11 mouse cellular contexts compared by ENCODE assay signal in genomic region chr8:107671471-107671870, GRCm38 (mm10).
DNase-seq lines count a peak whose midpoint lies in the region; ATAC-seq lines count a peak whose summit lies in the region.
"Had no signal": no experiment of that assay in that cellular context is flagged by ENCODE, and none has a peak within 500 bp of the region (broad histone marks: within the 10 kb centered on the region; RNA-seq: fewer than 3 reads in every experiment).

No protein-coding gene starts in this region.

- 53% methylated on average over 8 of the region's 8 CpGs for WGBS in hindbrain, embryonic 11.5 days
- WGBS in hindbrain, embryonic 10.5 days, result 60% methylated on average over 8 of the region's 8 CpGs
- WGBS in forebrain, embryonic 15.5 days, result 22% methylated on average over 8 of the region's 8 CpGs
- WGBS in midbrain, embryonic 15.5 days, result 30% methylated on average over 8 of the region's 8 CpGs

- H3K4me1 ChIP-seq in hindbrain, embryonic 11.5 days (replicated peaks; ENCODE audit: control insufficient read depth, insufficient read depth, low read length), result no peaks in the 10 kb centered on the region
- H3K4me1 ChIP-seq in hindbrain, embryonic 10.5 days (replicated peaks), result 0 out of 2 replicates have a peak, but pooled peaks cover 3% of the 10 kb centered on the region
- H3K4me1 ChIP-seq in forebrain, embryonic 15.5 days, result peaks cover 12% of the 10 kb centered on the region
- H3K4me1 ChIP-seq in midbrain, embryonic 15.5 days, result peaks cover 10% of the 10 kb centered on the region
- H3K4me1 ChIP-seq: heart, embryonic 13.5 days had no signal

- H3K27me3 ChIP-seq in hindbrain, embryonic 11.5 days (ENCODE audit: control insufficient read depth, insufficient read depth, low read length), result no peaks in the 10 kb centered on the region
- H3K27me3 ChIP-seq in hindbrain, embryonic 10.5 days (ENCODE audit: insufficient read depth, poor library complexity, severe bottlenecking), result no peaks in the 10 kb centered on the region
- H3K27me3 ChIP-seq in forebrain, embryonic 15.5 days, result no peaks in the 10 kb centered on the region
- H3K27me3 ChIP-seq in midbrain, embryonic 15.5 days (replicated peaks), result no peaks in the 10 kb centered on the region
- H3K27me3 ChIP-seq: heart, embryonic 13.5 days had no signal

- H3K9ac ChIP-seq in hindbrain, embryonic 11.5 days (ENCODE audit: low read depth, low read length), result no peak overlapping the region
- H3K9ac ChIP-seq in forebrain, embryonic 15.5 days (replicated peaks), result no peak overlapping the region
- no peak overlapping the region for H3K9ac ChIP-seq in midbrain, embryonic 15.5 days
- H3K9ac ChIP-seq: heart, embryonic 13.5 days had no signal

- no peak overlapping the region for H3K27ac ChIP-seq in hindbrain, embryonic 11.5 days (ENCODE audit: low read depth, low read length)
- H3K27ac ChIP-seq in hindbrain, embryonic 10.5 days, result no peak overlapping the region
- H3K27ac ChIP-seq in forebrain, embryonic 15.5 days (replicated peaks), result no peak overlapping the region
- H3K27ac ChIP-seq in midbrain, embryonic 15.5 days, result 0 out of 2 replicates have a peak overlapping the region, but pooled peaks have one; percentile 38
- H3K27ac ChIP-seq: heart, embryonic 13.5 days had no signal

- DNase-seq in hindbrain, embryonic 11.5 days (ENCODE audit: low spot score), result peak; percentile 29
- no peak for DNase-seq in hindbrain, embryonic 10.5 days (ENCODE audit: low spot score)
- DNase-seq in brain, adult 2 months (ENCODE audit: low read depth, low spot score), result peak; percentile 13
- DNase-seq in adrenal gland, postnatal 36 days, result no peak
- DNase-seq in frontal cortex, adult 2 months (ENCODE audit: extremely low spot score in 1 of 2, low spot score in 1 of 2), result no peak
- no peak for DNase-seq in right cerebral cortex, postnatal 4 days
- DNase-seq: lung, adult 2 months had no signal

- ATAC-seq in hindbrain, embryonic 11.5 days (ENCODE audit: low FRiP score), result no peak
- ATAC-seq in forebrain, embryonic 15.5 days (replicated peaks), result peak; percentile 58; the same call in 1 of the 2 replicates
- no peak for ATAC-seq in midbrain, embryonic 15.5 days (replicated peaks)
- ATAC-seq: CD4-positive, CD25-positive, alpha-beta regulatory T cell, adult 4 months had no signal

- no peaks in the 10 kb centered on the region for H3K36me3 ChIP-seq in hindbrain, embryonic 11.5 days (ENCODE audit: control insufficient read depth, insufficient read depth, low read length)
- no peaks in the 10 kb centered on the region for H3K36me3 ChIP-seq in hindbrain, embryonic 10.5 days
- no peaks in the 10 kb centered on the region for H3K36me3 ChIP-seq in forebrain, embryonic 15.5 days
- no peaks in the 10 kb centered on the region for H3K36me3 ChIP-seq in midbrain, embryonic 15.5 days (replicated peaks)
- H3K36me3 ChIP-seq: heart, embryonic 13.5 days had no signal

- H3K4me2 ChIP-seq in hindbrain, embryonic 11.5 days (replicated peaks; ENCODE audit: low read depth, low read length), result no peak overlapping the region
- H3K4me2 ChIP-seq in forebrain, embryonic 15.5 days (replicated peaks), result 0 out of 2 replicates have a peak overlapping the region, but pooled peaks have one; percentile 9
- no peak overlapping the region for H3K4me2 ChIP-seq in midbrain, embryonic 15.5 days
- H3K4me2 ChIP-seq: heart, embryonic 13.5 days had no signal

- H3K4me3 ChIP-seq in hindbrain, embryonic 11.5 days (ENCODE audit: low read depth, low read length), result no peak overlapping the region
- no peak overlapping the region for H3K4me3 ChIP-seq in hindbrain, embryonic 10.5 days
- H3K4me3 ChIP-seq in forebrain, embryonic 15.5 days, result no peak overlapping the region
- H3K4me3 ChIP-seq in midbrain, embryonic 15.5 days, result no peak overlapping the region
- H3K4me3 ChIP-seq: heart, embryonic 13.5 days had no signal

- no peaks in the 10 kb centered on the region for H3K9me3 ChIP-seq in hindbrain, embryonic 11.5 days (ENCODE audit: control insufficient read depth, low read length)
- H3K9me3 ChIP-seq in hindbrain, embryonic 10.5 days, result no peaks in the 10 kb centered on the region
- no peaks in the 10 kb centered on the region for H3K9me3 ChIP-seq in forebrain, embryonic 15.5 days
- H3K9me3 ChIP-seq in midbrain, embryonic 15.5 days, result no peaks in the 10 kb centered on the region
- H3K9me3 ChIP-seq: heart, embryonic 13.5 days had no signal

Comparison
In these comparisons a context has a peak if more than half of its experiments do, and no peak if none do; other contexts are left out.
1. DNase-seq: peak in hindbrain, embryonic 11.5 days (single experiment) and brain, adult 2 months (single experiment); none in hindbrain, embryonic 10.5 days (single experiment), adrenal gland, postnatal 36 days (0 of 2), frontal cortex, adult 2 months (0 of 2) and right cerebral cortex, postnatal 4 days (single experiment).